Mouse (Mus musculus): Measurements from ENCODE around the gene Ddc. TPM values are rescaled to one million over a fixed set of nuclear protein-coding genes. Genes with fewer than 3 reads are reported as not detected.

The Ddc gene
- polyA plus RNA-seq (2012; rRNA removed) = 0.08 and 0.33 TPM in 2 replicates

DNA sequence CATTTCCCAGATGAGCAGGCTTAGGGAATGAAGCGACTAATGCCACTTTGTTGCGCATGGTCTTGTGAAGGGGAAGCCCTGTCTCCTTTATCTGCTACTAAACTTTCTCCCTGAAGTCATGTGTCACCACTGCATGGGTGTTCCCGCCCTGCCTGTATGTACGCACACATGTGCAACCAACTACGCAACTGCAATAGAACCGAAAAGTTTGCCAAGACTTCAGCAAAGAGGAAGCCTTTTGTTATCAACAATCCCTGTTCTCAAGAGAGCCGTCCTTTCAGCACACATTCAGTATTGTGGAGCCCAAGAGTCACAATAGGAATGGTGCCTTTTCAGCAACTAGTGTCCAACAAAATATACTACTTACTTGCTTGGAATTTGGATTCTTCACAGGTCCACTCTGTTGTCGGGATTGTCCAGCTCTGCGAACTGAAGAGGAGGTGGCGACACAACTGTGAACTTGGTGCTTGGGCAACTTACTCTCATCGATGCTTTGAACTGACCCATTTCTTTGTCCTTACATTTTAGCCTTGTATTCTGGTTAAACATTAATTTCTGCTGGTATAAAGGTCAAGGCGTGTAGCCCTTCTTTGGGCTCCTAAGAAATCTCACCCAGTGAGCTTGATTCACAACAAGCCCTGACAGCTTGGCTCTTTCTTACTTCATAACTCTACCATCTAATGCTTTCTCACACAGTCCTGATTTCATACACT is at the start of gene Ddc:
Gene Ddc (minus strand): TSS at position 500 of the 713 bp plus-strand sequence.

DNA sequence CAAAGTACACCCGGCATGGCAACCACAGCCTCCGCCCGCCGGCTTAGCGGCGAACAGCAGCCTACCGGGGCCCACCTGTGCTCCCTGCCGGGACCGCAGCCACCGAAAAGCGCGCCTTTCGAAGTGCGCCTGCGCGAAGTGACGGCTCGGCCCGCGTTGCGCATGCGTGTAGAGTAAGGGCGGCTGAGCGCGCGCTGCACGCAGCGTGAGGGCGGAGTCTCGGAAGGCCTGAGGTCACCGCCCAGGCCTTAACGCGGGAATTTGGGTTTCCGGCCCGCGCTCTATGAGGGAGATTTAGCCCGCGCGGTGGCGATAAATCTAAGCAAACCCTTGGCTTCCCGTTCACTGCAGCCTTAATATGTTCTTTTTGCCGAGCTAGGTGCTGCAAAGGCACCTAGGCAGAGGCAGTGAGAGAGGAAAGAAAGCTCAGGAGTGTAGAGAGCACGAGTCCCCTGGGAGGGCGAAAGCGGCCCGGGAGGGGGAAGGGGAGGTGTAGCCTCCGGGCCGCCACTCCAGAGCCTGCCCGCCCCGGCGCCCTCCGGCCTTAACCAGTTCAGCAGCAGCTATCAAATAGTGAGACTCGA is 89.0 kb downstream of the Ddc start, which contains the start of gene Fignl1:
Gene Fignl1 (minus strand): TSS at position 143 of the 584 bp plus-strand sequence.

Other genes with a start within 250 kb of the Ddc start
- gene Ikzf1, start 213.1 kb downstream of the Ddc start, polyA plus RNA-seq (2012; rRNA removed) = 8.9 and 15.7 TPM in 2 replicates
- gene Fignl1, start 89.2 kb downstream of the Ddc start, polyA plus RNA-seq (2012; rRNA removed) = 5.2 and 7.1 TPM in 2 replicates
- gene Grb10, start 140.5 kb upstream of the Ddc start, polyA plus RNA-seq (2012; rRNA removed) = 37.5 and 41.1 TPM in 2 replicates